Mouse (Mus musculus): ENCODE results near the gene Dpf3. TPM values are rescaled to one million over a fixed set of nuclear protein-coding genes. Genes with fewer than 3 reads are reported as not detected.

The Dpf3 gene
- polyA plus RNA-seq, 1 experiment, result 42.6 TPM

DNA sequence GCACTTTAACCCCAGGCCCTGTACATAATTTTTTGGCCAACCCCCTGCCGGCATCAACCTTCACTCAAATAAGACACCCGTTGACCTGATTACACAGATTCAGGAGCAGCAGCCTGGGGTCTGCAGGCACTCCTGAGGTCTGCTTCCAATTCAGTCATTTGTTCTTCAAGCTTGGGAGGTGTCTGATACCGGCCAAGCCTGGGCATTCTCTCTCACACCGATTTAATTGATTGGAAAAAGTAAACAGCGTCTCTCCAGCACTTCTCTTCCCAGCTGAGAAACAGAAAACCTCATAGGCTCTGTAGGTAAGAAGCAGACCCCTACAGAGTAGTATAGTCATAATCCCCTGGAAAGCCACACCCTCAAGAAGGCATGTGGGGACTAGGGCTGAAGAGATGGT lies 61.2 kb downstream of the Dpf3 start:
- Histone ChIP-seq H3K27me3 (ENCODE audit: control insufficient read depth, insufficient read depth, low read length) (no peaks in the 10 kb centered on the region), H3K27ac (ENCODE audit: insufficient read depth, low read length) (no peak overlapping the region), H3K4me3 (replicated peaks; ENCODE audit: insufficient read depth, low read depth, low read length) (no peak overlapping the region), H3K4me1 (ENCODE audit: control insufficient read depth, insufficient read depth, low read length) (peaks cover 24% of the 10 kb centered on the region)
- TF ChIP-seq POLR2A (IDR thresholded peaks at IDR 0.05; ENCODE audit: borderline replicate concordance, insufficient read depth, low read length) (no peak), CTCF (IDR thresholded peaks at IDR 0.05; ENCODE audit: borderline replicate concordance, insufficient read depth, low read depth, low read length) (no peak)
- WGBS, result 33% methylated on average over 5 of the region's 5 CpGs
- DNase-seq, result no peak

DNA sequence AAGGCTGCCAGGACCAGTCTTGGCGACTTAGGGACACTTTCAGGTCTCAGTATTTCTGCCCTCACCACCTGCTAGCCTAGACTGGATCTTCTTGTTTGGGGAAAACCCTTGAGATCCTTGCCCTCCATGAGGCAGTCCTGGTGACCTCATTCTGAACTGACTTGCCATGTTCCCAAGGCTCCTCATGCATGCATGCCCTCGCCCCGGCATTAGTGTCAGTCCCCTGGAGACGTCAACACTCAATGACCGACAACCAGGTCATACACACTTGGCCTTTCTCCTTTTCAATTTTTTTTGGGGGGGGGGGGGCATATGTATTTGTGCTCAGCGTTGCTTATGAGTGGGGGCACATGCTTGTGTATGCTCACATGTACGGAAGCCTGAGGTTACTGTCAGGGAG lies 61.8 kb downstream of the Dpf3 start:
- no peak for TF ChIP-seq CTCF (IDR thresholded peaks at IDR 0.05; ENCODE audit: borderline replicate concordance, insufficient read depth, low read depth, low read length)
- WGBS, result 59% methylated on average over 7 of the region's 7 CpGs

DNA sequence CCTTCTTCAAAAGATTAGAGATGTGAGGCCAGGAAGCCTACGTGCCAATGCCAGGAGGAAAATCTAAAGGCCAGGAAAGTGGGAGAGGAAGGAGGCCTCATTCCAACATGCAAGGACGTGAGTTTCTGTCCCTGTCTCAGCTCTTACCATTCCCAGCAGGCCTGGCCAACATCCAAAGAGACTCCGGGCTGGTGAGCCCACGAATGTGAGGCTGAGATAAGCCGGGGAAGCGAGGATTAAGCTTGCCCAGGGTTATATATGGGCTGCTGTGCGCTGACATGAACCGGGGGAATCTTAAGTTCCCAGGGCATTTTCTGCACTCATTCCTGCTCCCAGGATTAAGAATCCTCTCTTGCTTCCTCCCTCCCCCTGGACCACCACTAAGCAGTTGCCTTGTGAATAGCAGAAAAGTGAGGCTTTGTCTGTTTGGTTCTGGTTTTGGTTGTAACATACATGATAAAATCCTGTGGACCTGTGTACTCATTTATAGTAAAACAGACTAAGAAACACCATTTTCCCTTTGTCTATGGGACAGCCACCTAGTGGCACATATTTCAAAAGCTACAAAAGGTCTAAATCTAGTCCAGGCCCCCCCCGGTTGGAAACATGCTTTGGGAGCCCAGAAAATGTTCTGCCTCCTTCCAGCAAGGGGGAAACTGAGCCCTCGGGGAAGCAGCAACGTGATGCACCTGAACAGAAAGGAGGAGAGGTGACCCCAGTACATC lies 62.6 kb downstream of the Dpf3 start:
- Histone ChIP-seq H3K27ac (ENCODE audit: insufficient read depth, low read length) (peak overlapping the region; percentile 8; the same call in 1 of the 2 replicates), H3K27me3 (ENCODE audit: control insufficient read depth, insufficient read depth, low read length) (no peaks in the 10 kb centered on the region), H3K4me3 (replicated peaks; ENCODE audit: insufficient read depth, low read depth, low read length) (no peak overlapping the region), H3K4me1 (ENCODE audit: control insufficient read depth, insufficient read depth, low read length) (peaks cover 31% of the 10 kb centered on the region)
- peak; percentile 64 to 69 for DNase-seq
- WGBS, result 26% methylated on average over 11 of the region's 11 CpGs
- TF ChIP-seq CTCF (IDR thresholded peaks at IDR 0.05; ENCODE audit: borderline replicate concordance, insufficient read depth, low read depth, low read length) (no peak), POLR2A (IDR thresholded peaks at IDR 0.05; ENCODE audit: borderline replicate concordance, insufficient read depth, low read length) (no peak)

More for the DNA sequence above, 61.8 kb downstream of the Dpf3 start:
- DNase-seq, result no peak
- H3K27ac ChIP-seq (ENCODE audit: insufficient read depth, low read length), result no peak overlapping the region
- peaks cover 24% of the 10 kb centered on the region for H3K4me1 ChIP-seq (ENCODE audit: control insufficient read depth, insufficient read depth, low read length)
- no peaks in the 10 kb centered on the region for H3K27me3 ChIP-seq (ENCODE audit: control insufficient read depth, insufficient read depth, low read length)
- no peak overlapping the region for H3K4me3 ChIP-seq (replicated peaks; ENCODE audit: insufficient read depth, low read depth, low read length)

DNA sequence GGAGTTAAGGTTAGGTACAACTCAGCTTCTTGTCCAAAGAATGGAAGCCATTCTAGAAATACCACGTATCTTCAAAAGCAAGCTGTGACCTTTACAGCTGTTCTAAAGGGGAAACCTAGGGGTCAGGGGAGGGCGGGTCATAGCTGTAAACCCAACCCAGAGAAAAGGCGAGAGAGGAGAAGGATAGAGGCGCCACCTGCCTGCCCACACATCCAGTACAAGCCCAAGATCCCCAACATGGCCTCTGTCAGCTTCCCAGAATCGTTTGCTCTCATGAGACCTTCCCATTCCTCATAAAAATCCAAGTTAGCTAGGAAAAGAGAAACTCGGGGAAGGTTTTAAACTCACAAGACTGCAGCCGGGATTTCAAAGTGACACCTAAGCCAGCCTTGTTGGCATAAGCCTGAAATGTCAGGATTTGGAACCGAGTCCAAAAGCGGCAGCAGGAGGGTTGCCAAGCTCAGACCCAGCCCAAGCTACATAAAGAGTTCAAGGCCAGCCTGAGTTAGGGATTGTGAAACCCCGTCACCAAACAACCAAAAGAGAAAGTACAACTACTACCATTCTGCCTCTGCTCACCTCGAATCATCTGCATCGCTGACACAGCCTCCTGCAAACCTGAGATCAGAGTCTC lies 63.3 kb downstream of the Dpf3 start:
- Histone ChIP-seq H3K27ac (ENCODE audit: insufficient read depth, low read length) (peak overlapping the region; percentile 8), H3K4me1 (ENCODE audit: control insufficient read depth, insufficient read depth, low read length) (peaks cover 31% of the 10 kb centered on the region), H3K27me3 (ENCODE audit: control insufficient read depth, insufficient read depth, low read length) (no peaks in the 10 kb centered on the region), H3K4me3 (replicated peaks; ENCODE audit: insufficient read depth, low read depth, low read length) (no peak overlapping the region)
- TF ChIP-seq CTCF (IDR thresholded peaks at IDR 0.05; ENCODE audit: borderline replicate concordance, insufficient read depth, low read depth, low read length) (no peak), POLR2A (IDR thresholded peaks at IDR 0.05; ENCODE audit: borderline replicate concordance, insufficient read depth, low read length) (no peak)
- peak; percentile 71 to 76 for DNase-seq
- WGBS, result 43% methylated on average over 12 of the region's 12 CpGs

DNA sequence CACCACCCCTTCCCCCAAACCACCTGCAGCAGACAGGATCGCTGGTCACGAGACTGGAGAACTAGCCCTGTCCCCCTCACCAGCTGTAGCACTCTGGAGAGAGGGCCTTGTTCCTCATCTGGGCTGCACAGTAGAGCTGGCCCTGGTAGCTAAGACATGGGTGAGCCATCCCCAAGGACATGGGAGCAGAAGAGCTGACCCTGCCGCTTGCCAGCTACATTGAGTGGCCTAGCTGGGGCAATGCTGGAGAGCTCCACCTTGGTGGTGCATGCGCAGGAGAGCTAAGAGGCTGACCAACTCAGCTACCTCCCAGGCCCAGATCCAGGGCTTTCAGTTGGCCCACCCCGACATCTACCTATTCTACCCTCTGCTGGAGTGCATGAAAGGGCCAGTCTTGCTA lies 67.2 kb downstream of the Dpf3 start:
- Histone ChIP-seq H3K4me3 (replicated peaks; ENCODE audit: insufficient read depth, low read depth, low read length) (no peak overlapping the region), H3K4me1 (ENCODE audit: control insufficient read depth, insufficient read depth, low read length) (peaks cover 29% of the 10 kb centered on the region; the same call in 1 of the 2 replicates)

DNA sequence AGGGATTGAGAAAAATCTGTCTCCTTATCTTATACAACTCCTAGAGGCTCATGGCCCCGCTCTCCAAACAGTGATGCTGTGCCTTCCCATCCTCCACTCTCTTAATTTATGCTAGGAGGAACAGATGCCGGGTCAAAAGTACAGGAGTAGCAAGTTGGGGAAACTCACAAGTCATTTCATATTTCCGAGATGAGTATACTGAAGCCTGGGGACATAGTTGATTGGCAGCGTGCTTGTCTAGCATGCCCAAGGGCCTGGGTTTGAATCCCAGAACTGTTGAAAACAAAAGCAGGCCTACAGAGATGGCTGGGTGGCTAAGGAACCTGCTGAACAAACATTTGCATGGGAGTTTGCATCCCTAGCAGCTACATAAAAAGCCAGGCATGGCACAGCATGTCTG lies 72.3 kb downstream of the Dpf3 start:
- H3K4me1 ChIP-seq (ENCODE audit: control insufficient read depth, insufficient read depth, low read length), result peaks cover 30% of the 10 kb centered on the region

More for the DNA sequence above, 67.2 kb downstream of the Dpf3 start:
- WGBS, result 89% methylated on average over 5 of the region's 5 CpGs
- no peak for TF ChIP-seq POLR2A (IDR thresholded peaks at IDR 0.05; ENCODE audit: borderline replicate concordance, insufficient read depth, low read length)
- H3K27ac ChIP-seq (ENCODE audit: insufficient read depth, low read length), result no peak overlapping the region
- no peak for DNase-seq
- H3K27me3 ChIP-seq (ENCODE audit: control insufficient read depth, insufficient read depth, low read length), result no peaks in the 10 kb centered on the region

DNA sequence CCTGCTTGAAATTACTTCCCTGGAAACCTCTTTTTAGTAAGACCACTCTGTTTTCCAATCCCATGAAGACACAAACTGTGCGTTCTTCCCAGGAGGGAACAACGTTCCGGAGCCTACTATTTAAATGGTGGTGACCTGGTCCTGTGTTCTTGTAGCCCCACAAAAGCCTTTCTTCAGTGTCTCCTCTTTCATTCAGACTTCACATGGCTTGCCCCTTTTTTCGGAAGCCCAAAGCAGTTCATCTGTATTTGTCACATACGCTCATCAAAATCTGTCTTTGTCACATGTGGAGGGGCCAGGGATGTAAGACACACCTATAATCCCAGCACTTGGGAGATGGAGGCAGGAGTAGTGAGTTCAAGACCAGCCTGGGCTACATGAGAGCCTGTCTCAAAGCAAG lies 73.8 kb downstream of the Dpf3 start:
- TF ChIP-seq CTCF (IDR thresholded peaks at IDR 0.05; ENCODE audit: borderline replicate concordance, insufficient read depth, low read depth, low read length), result no peak
- no peak for TF ChIP-seq POLR2A (IDR thresholded peaks at IDR 0.05; ENCODE audit: borderline replicate concordance, insufficient read depth, low read length)
- WGBS, result 83% methylated on average over 5 of the region's 5 CpGs
- H3K4me3 ChIP-seq (replicated peaks; ENCODE audit: insufficient read depth, low read depth, low read length), result no peak overlapping the region

More for the DNA sequence above, 72.3 kb downstream of the Dpf3 start:
- no peak overlapping the region for H3K4me3 ChIP-seq (replicated peaks; ENCODE audit: insufficient read depth, low read depth, low read length)
- WGBS, result 78% methylated on average over 4 of the region's 4 CpGs
- no peak for TF ChIP-seq CTCF (IDR thresholded peaks at IDR 0.05; ENCODE audit: borderline replicate concordance, insufficient read depth, low read depth, low read length)
- TF ChIP-seq POLR2A (IDR thresholded peaks at IDR 0.05; ENCODE audit: borderline replicate concordance, insufficient read depth, low read length), result no peak
- H3K27me3 ChIP-seq (ENCODE audit: control insufficient read depth, insufficient read depth, low read length), result no peaks in the 10 kb centered on the region
- no peak for DNase-seq
- no peak overlapping the region for H3K27ac ChIP-seq (ENCODE audit: insufficient read depth, low read length)

More for the DNA sequence above, 73.8 kb downstream of the Dpf3 start:
- no peak overlapping the region for H3K27ac ChIP-seq (ENCODE audit: insufficient read depth, low read length)
- peaks cover 38% of the 10 kb centered on the region for H3K4me1 ChIP-seq (ENCODE audit: control insufficient read depth, insufficient read depth, low read length)
- H3K27me3 ChIP-seq (ENCODE audit: control insufficient read depth, insufficient read depth, low read length), result no peaks in the 10 kb centered on the region
- no peak for DNase-seq

All from cerebellum, adult 2 months (tissue).